Mouse (Mus musculus): ENCODE data around the gene Nup98.

DNA sequence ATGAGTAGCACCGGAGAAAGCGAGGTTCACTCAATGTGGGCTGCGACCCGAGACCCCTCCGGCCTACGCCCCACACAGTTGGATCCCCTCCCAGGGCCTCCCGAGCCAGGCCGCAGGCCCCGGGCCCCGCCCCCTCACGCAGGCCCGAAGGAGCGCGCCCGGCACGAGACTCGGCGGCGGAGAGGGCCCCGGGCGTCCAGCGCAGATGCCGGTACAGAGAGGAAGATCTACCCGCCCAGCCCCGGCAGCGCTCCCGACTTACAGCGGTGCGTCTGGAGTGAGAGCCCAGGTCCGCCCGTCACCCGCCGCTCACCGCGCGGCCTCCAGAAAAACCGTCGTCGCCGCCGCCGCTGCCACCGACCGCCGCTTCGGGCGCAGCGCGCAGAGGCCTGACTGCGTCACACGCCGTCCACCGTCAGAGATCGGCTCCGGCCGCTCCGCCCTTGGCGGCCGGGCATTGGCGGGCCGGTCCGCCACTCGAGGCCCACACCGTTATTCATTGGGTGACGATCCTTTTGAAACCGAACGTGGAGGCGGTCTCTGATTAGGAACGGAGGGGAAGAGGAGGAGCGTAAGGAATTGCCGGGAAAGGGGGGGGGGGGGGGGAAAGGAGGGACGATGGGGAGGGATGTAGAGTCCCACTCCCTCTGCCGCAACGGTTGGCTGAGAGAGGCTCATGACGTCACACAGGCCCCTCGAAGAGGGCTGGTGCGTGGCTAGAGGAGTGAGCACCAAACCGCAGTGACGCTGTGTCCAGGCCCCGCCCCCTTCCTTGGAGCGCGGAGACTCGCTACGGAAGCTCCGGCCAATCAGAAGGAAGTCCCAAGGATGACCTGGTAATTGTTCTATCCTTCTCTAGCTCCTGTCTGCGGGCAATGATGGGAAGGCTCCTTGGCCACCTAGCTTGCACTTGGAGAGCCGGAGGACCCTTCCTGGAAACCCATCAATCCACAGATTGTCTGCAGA lies at the start of gene Nup98, which contains the start of gene Pgap2:
- TF ChIP-seq GATA1 (IDR thresholded peaks at IDR 0.05; ENCODE audit: borderline replicate concordance, low read length) (no peak), FLI1 (IDR thresholded peaks at IDR 0.05; ENCODE audit: low read length) (no peak)

Measured in megakaryocyte, embryonic 14.5 days (primary cell).